Mouse (Mus musculus): ENCODE measurements at regions not wholly inside any gene's neighbourhood (a gene's known extent, or its start where the extent isn't known, plus 50 kb on each side); places are given as distances from the start of the nearest gene placed in this dataset.

- DNase-seq (ENCODE audit: low read depth, low spot score) = no peak
These were observed 113.4 kb upstream of the Hes1 start for GRCm38 (mm10) chr16:29950791-29951190.

- DNase-seq (ENCODE audit: low read depth, low spot score) = no peak
These were observed 109.5 kb upstream of the Hes1 start for GRCm38 (mm10) chr16:29954700-29955099.

GRCm38 (mm10) chr16:29956904-29957303 lies 107.3 kb upstream of the Hes1 start:
- no peak for DNase-seq (ENCODE audit: low read depth, low spot score)

- DNase-seq (ENCODE audit: low read depth, low spot score) = no peak
These were observed 104.1 kb upstream of the Hes1 start for GRCm38 (mm10) chr16:29959939-29960637.

- DNase-seq (ENCODE audit: low read depth, low spot score) = no peak
These were observed 100.9 kb upstream of the Hes1 start for GRCm38 (mm10) chr16:29963284-29963683.

GRCm38 (mm10) chr16:29964563-29964962 lies 99.6 kb upstream of the Hes1 start:
- no peak for DNase-seq (ENCODE audit: low read depth, low spot score)

GRCm38 (mm10) chr16:29968743-29969142 lies 95.4 kb upstream of the Hes1 start:
- DNase-seq (ENCODE audit: low read depth, low spot score) = no peak

- no peak for DNase-seq (ENCODE audit: low read depth, low spot score)
These were observed 91.4 kb upstream of the Hes1 start for GRCm38 (mm10) chr16:29972741-29973141.

GRCm38 (mm10) chr16:29973250-29973649 lies 90.9 kb upstream of the Hes1 start:
- DNase-seq (ENCODE audit: low read depth, low spot score) = no peak

GRCm38 (mm10) chr16:29975800-29976199 lies 88.4 kb upstream of the Hes1 start:
- no peak for DNase-seq (ENCODE audit: low read depth, low spot score)

- DNase-seq (ENCODE audit: low read depth, low spot score) = no peak
These were observed 87.2 kb upstream of the Hes1 start for GRCm38 (mm10) chr16:29977011-29977410.

- no peak for DNase-seq (ENCODE audit: low read depth, low spot score)
These were observed 86.5 kb upstream of the Hes1 start for GRCm38 (mm10) chr16:29977711-29978110.

- no peak for DNase-seq (ENCODE audit: low read depth, low spot score)
These were observed 85.1 kb upstream of the Hes1 start for GRCm38 (mm10) chr16:29979066-29979465.

- no peak for DNase-seq (ENCODE audit: low read depth, low spot score)
These were observed 82.6 kb upstream of the Hes1 start for GRCm38 (mm10) chr16:29981543-29981942.

- DNase-seq (ENCODE audit: low read depth, low spot score) = no peak
These were observed 81.9 kb upstream of the Hes1 start for GRCm38 (mm10) chr16:29982224-29982785.

GRCm38 (mm10) chr16:29983161-29983560 lies 81.0 kb upstream of the Hes1 start:
- DNase-seq (ENCODE audit: low read depth, low spot score) = no peak

GRCm38 (mm10) chr16:29985126-29985931 lies 78.9 kb upstream of the Hes1 start:
- no peak for DNase-seq (ENCODE audit: low read depth, low spot score)

GRCm38 (mm10) chr16:29987595-29987994 lies 76.6 kb upstream of the Hes1 start:
- no peak for DNase-seq (ENCODE audit: low read depth, low spot score)

GRCm38 (mm10) chr16:29987999-29988398 lies 76.2 kb upstream of the Hes1 start:
- DNase-seq (ENCODE audit: low read depth, low spot score) = no peak

- DNase-seq (ENCODE audit: low read depth, low spot score) = no peak
These were observed 74.9 kb upstream of the Hes1 start for GRCm38 (mm10) chr16:29989308-29989707.

GRCm38 (mm10) chr16:29990393-29990792 lies 73.8 kb upstream of the Hes1 start:
- DNase-seq (ENCODE audit: low read depth, low spot score) = no peak

- no peak for DNase-seq (ENCODE audit: low read depth, low spot score)
These were observed 73.2 kb upstream of the Hes1 start for GRCm38 (mm10) chr16:29990795-29991587.

Data from A20 (cell line).